Mouse (Mus musculus): ENCODE measurements around the gene Fto.

Gene Fto

DNA sequence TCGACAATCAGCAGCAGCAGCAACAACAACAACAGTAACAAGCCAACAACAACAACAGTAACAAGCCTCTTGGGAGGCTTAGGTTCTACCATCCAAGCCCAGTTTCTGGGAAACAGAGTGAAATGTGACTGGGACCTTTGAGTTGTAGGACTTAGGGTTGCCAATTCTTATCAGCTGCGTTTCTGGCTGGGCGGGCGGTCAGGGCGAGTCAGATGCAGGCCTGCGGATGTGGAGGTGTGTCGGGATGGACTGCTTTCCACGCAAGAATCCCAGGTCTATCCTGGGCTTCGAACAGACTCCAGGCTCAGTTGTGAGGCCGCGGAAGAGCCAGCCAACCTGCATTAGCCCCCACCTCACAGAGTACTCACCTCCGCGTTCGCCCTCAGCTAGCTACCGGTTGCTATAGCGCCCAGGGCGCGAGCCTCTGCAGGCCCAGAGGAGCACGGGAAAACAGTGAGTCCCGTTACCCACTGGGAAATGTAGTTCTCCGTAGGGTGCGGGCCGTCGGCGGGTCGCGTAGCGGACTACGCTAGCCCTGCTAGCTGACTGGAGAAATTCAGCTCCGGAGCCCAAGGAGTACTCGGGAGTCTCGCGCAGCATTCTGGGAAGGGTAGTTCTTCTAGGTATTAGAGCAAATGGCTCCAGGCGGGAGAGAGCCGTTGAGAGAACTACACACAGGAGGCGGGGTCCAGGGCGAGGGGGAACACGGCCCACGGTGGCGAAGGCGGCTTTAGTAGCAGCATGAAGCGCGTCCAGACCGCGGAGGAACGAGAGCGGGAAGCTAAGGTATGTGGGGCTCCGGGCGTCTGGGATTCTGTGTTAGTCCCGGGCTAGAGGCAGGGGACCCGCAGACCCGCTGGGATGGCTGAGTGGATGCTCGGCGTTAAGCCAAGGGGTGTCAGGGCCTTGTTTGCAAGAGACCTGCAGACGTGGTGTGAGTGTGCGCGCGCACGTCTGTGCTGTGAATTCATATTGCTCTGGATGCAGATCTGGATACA lies at the start of gene Fto, which contains the start of gene Rpgrip1l:
Fto (plus strand) TSS at position 691 of the 998 bp plus-strand sequence.
Rpgrip1l (minus strand) TSS at position 428 of the 998 bp plus-strand sequence.
- peak; percentile 98 for DNase-seq (ENCODE audit: low spot score)

- DNase-seq (ENCODE audit: low spot score), result no peak
Observed at GRCm38 (mm10) chr8:91263939-91264338, 49.4 kb upstream of the Fto start.

DNA sequence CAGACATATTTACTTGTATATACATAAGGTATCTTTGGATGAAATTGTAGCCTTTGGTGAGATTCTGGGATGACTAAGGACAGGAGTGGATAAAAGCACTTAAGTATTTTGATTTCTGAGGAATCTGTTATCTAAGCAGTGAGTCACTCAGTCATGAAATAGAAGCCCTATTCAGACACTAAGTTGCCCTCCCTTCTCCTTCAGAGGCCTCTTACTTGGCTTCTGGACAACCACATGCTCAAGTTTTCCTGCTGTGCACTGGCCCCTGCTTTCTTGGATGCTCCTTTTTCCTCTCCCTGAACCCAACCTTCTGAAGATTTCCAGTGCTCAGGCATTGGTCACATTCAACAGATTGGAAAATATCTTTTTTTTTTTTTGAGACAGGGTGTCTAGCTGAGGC lies 48.8 kb upstream of the Fto start:
- DNase-seq (ENCODE audit: low spot score), result no peak

DNA sequence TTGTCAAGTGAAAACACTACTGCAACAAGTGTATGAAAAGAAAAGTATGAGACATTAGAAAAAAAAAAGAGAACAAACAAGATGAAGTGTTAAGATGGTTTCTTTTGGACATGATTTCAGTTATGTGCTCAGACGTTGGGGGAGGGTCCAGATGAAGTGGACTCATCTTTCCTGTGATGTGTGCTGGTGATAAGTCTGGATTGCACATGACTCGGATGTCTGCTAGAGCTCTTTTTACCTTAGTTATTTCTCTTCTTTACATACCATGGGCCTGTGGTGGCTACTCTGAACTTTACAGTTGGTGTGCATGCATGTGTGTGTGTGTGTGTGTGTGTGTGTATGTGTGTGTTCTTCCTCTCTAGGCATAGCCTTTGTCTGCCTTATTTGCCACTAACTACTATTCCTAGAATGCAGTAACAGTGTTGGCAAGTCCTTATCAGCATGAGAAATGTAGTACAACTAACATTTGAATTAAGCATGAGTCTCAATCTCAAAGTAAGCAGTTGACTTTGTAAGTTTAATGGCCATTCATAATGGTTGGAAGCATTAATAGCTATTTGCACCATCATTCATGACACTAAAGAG lies 43.9 kb upstream of the Fto start:
- DNase-seq (ENCODE audit: low spot score), result no peak

- no peak for DNase-seq (ENCODE audit: low spot score)
Observed at GRCm38 (mm10) chr8:91273493-91273892, 39.8 kb upstream of the Fto start.

DNA sequence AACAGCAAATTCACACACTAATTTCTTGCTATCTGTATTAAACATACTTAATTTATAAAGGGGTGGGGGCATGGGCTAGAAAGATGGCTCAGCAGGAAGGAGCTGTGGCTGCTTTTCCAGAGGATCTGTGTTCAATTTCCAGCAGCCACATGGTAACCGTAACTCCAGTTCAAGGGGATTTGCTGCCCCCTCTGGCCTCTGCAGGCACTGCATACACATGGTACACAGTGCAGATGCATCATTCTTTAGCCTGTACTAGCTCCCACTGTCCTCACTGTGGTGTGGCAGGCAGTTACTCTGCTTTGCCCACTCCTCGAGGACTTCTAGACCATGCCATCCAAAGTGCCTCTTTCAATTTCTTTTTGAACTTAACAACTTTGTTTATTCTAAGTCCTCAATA lies 37.0 kb upstream of the Fto start:
- DNase-seq (ENCODE audit: low spot score), result no peak

- DNase-seq (ENCODE audit: low spot score), result no peak
Observed at GRCm38 (mm10) chr8:91278060-91278459, 35.3 kb upstream of the Fto start.

DNA sequence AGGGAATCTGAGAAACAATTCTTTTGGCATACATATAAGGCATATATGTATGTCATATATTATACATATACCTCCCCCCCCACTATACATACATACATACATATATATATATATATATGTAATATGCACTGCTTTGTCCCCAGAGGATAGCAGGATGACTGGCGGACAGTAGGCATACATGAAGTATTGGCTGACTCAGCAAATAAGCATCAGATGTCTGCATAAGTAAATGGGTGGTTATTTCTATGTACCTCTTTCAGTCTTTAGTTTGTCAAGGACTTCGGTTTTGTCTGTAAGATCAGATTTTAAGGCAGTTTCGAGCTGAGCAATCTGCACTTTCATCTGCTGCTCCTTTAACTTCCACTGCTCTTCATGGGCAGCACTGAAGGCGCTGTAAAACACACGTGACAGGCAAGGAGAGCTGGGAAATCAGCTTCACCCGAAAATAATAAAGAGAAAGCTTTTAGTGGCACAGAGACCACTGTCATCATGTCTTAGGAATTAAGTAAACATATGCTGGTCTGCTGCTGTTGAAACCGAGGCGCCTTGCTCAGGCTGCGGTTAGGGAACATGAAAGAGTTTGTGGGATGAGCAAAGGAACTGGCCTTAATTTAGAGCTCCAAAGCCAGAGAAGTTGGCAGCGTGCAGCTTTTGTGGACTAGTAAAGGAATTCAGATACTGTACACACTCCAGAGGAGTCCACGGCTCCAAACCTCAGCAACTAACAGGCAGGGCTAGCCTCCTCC lies 32.7 kb upstream of the Fto start:
- DNase-seq (ENCODE audit: low spot score), result no peak

- no peak for DNase-seq (ENCODE audit: low spot score)
Observed at GRCm38 (mm10) chr8:91281545-91281944, 31.8 kb upstream of the Fto start.

GRCm38 (mm10) chr8:91282655-91283054 lies 30.7 kb upstream of the Fto start:
- no peak for DNase-seq (ENCODE audit: low spot score)

DNA sequence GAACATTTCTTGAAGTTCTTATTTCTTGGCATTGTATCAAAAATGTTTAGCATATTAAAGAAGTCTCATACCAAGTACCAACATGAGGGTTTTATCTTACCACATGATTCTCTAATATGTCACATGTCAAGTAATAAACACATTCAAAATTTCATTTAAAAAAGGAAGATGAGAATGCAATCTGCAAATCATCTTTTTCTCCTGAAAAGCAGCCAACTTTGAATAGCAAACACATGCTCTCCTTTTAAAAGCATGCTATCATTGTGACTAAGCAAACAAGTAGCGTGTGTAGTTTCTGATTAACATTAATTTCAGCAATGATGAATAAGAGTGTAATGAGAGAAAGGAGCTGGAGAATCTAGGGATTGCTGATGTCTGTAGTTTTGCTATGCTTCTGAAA lies 29.5 kb upstream of the Fto start:
- peak; percentile 8 for DNase-seq (ENCODE audit: low spot score)

GRCm38 (mm10) chr8:91286237-91286636 lies 27.1 kb upstream of the Fto start:
- no peak for DNase-seq (ENCODE audit: low spot score)

DNA sequence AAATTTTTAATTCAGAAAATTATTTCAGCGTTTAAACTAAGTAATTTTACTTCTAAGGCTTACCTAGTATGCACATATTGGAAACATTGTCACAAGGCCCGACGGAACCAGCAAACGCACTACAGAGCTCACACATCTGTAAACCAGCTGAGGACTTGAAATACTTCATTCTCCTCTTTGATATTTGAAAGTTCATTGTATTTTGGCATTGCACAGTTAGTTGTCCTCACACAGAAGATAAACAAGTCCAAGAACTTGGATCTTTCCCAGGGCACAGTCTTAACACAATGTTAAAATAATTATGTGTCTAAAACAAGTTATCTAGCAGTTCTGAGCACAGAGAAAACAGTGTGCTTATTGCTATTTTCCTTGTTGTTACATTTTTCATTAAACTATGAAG lies 22.7 kb upstream of the Fto start:
- peak; percentile 51 for DNase-seq (ENCODE audit: low spot score)

DNA sequence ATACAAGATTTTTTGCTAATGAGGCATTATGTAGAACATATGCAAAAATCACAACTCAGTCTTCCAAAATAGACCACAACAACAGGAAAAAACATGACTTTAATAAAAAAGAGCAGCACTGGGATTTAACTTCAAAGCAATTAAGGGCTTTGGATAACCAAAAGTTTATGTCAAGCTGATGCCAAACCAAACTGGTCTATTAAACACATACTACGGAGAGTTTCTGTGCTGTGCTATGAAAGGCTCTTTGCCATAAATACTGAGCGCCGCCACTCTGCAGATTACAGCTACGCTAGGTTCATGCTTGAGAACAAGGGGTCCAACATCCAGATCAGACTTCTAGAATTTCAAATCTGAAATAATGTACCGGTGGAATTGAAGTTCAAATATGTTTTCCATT lies 17.5 kb upstream of the Fto start:
- DNase-seq (ENCODE audit: low spot score), result no peak

DNA sequence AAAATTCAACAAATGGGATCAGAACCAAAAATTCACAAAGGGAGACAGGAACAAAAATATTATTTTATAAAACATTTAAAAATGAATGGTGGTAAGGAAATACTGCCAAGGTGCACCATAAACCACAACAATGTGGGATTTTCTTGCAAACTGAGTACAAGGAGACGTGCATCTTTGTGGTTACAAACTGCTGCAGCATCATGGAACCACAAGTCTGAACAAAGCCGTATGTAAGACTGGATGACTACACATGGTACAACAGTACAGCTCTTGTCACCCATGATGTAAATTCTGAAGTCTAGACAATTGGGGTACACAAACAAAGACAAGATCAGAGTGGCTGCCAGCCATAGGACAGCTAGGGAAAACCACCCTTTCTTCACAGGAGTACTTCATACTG lies 14.7 kb upstream of the Fto start:
- DNase-seq (ENCODE audit: low spot score), result no peak

DNA sequence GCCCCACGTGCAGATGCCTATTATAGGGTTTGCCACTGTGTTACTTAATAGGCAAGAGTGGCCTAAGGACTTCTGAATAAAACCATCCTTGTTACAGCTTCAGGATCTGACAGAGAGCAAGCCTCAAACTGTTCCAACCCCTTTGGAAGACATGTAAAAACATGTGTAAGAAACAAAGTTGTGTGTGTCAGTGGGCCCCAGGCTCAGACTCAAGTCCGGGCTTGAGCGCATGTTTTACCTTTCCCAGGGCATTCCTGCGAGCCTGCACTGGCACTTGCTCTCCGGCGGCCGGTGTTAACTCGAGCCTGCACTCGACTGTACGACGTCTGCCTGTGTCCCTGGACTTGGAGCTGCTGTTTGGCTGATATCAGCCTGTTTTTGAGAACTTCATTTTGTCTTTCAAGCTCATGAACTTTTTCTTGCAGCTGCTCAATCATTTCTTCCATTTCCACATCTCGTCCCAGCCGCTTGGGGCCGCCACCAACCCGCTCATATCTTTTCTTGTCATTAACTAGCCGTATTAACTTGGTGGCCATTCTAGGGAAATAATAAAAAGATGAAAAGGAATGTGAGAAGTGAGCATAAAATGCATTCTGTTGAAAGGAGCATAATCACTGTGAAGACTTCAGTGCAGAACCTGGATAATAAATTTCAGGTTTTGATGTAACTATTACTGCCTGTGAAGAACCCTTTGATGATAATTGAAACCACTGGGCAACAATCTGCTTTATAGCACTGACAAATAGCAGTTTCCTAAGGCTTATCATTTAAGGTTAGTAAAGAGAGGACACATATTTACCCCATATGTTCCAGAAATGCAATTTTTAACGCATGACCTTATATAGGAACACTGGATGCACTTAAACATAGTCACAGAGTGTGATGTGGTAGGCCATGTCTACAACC lies 8.6 kb upstream of the Fto start:
- DNase-seq (ENCODE audit: low spot score), result no peak

- no peak for DNase-seq (ENCODE audit: low spot score)
Observed at GRCm38 (mm10) chr8:91312342-91312741, 983 bp upstream of the Fto start.

GRCm38 (mm10) chr8:91317567-91318227 lies 4.4 kb downstream of the Fto start:
- no peak for DNase-seq (ENCODE audit: low spot score)

GRCm38 (mm10) chr8:91318938-91319729 lies 5.8 kb downstream of the Fto start:
- DNase-seq (ENCODE audit: low spot score), result no peak

- peak; percentile 54 for DNase-seq (ENCODE audit: low spot score)
Observed at GRCm38 (mm10) chr8:91323511-91323910, 10.2 kb downstream of the Fto start.

All from adipocyte (in vitro differentiated cells).